Mouse (Mus musculus): Measurements from ENCODE around the gene Arl4d. TPM values are rescaled to one million over a fixed set of nuclear protein-coding genes. Genes with fewer than 3 reads are reported as not detected.

Gene Arl4d
- polyA plus RNA-seq, 1 experiment from 2014 or later: 2.8 TPM

- 26% methylated on average over 5 of the region's 5 CpGs for WGBS
- H3K36me3 ChIP-seq (ENCODE audit: insufficient read depth): no peaks in the 10 kb centered on the region
- no peak overlapping the region for H3K4me3 ChIP-seq (ENCODE audit: low read depth, low read length)
- no peak overlapping the region for H3K27ac ChIP-seq (ENCODE audit: low read depth)
- TF ChIP-seq CTCF (IDR thresholded peaks at IDR 0.05; ENCODE audit: low read depth): no peak
- no peak for DNase-seq
- H3K27me3 ChIP-seq (ENCODE audit: insufficient read depth, low read length): no peaks in the 10 kb centered on the region
- no peak overlapping the region for H3K4me2 ChIP-seq
- no peaks in the 10 kb centered on the region for H3K9me3 ChIP-seq (ENCODE audit: low read depth, low read length)
- H3K9ac ChIP-seq: no peak overlapping the region
- ATAC-seq (ENCODE audit: insufficient read depth): no peak
- H3K4me1 ChIP-seq (ENCODE audit: insufficient read depth): no peaks in the 10 kb centered on the region
Measured at GRCm38 (mm10) chr11:101708482-101708881, 43.1 kb downstream of the Arl4d start.

- Histone ChIP-seq H3K27me3 (ENCODE audit: insufficient read depth, low read length) (no peaks in the 10 kb centered on the region), H3K9me3 (ENCODE audit: low read depth, low read length) (no peaks in the 10 kb centered on the region), H3K4me1 (ENCODE audit: insufficient read depth) (no peaks in the 10 kb centered on the region), H3K27ac (ENCODE audit: low read depth) (no peak overlapping the region), H3K36me3 (ENCODE audit: insufficient read depth) (no peaks in the 10 kb centered on the region), H3K4me3 (ENCODE audit: low read depth, low read length) (no peak overlapping the region), H3K4me2 (no peak overlapping the region), H3K9ac (no peak overlapping the region)
- ATAC-seq (ENCODE audit: insufficient read depth) (no peak), DNase-seq (no peak)
- WGBS: 72% methylated on average over 9 of the region's 9 CpGs
- no peak for TF ChIP-seq CTCF (IDR thresholded peaks at IDR 0.05; ENCODE audit: low read depth)
Measured at GRCm38 (mm10) chr11:101712811-101713210, 47.5 kb downstream of the Arl4d start.

GRCm38 (mm10) chr11:101714012-101714411 is 48.7 kb downstream of the Arl4d start:
- Histone ChIP-seq H3K27ac (ENCODE audit: low read depth) (no peak overlapping the region), H3K4me2 (no peak overlapping the region), H3K4me1 (ENCODE audit: insufficient read depth) (no peaks in the 10 kb centered on the region), H3K36me3 (ENCODE audit: insufficient read depth) (no peaks in the 10 kb centered on the region), H3K9ac (no peak overlapping the region), H3K4me3 (ENCODE audit: low read depth, low read length) (no peak overlapping the region), H3K9me3 (ENCODE audit: low read depth, low read length) (no peaks in the 10 kb centered on the region), H3K27me3 (ENCODE audit: insufficient read depth, low read length) (no peaks in the 10 kb centered on the region)
- WGBS: 83% methylated on average over 7 of the region's 7 CpGs
- no peak for DNase-seq
- no peak for ATAC-seq (ENCODE audit: insufficient read depth)
- no peak for TF ChIP-seq CTCF (IDR thresholded peaks at IDR 0.05; ENCODE audit: low read depth)

Other genes starting within 250 kb of the Arl4d start
- gene Aarsd1, start 247.9 kb upstream of the Arl4d start, polyA plus RNA-seq (2014; fragmentation: Nextera tagmentation; extraction: Ambion mirVana): 85.4 and 93.3 TPM in 2 replicates
- gene Gm27029, start 240.7 kb upstream of the Arl4d start, polyA plus RNA-seq (2014; fragmentation: Nextera tagmentation; extraction: Ambion mirVana): 11.0 and 12.2 TPM in 2 replicates
- 16.6 and 17.4 TPM in 2 replicates for gene Rundc1, start 240.5 kb upstream of the Arl4d start, polyA plus RNA-seq (2014; fragmentation: Nextera tagmentation; extraction: Ambion mirVana)
- 9.3 and 11.5 TPM in 2 replicates for gene Ptges3l, start 240.2 kb upstream of the Arl4d start, polyA plus RNA-seq (2014; fragmentation: Nextera tagmentation; extraction: Ambion mirVana)
- gene Rpl27, start 223.2 kb upstream of the Arl4d start, polyA plus RNA-seq (2014; fragmentation: Nextera tagmentation; extraction: Ambion mirVana): 421 and 428 TPM in 2 replicates
- gene Ifi35, start 217.1 kb upstream of the Arl4d start, polyA plus RNA-seq (2014; fragmentation: Nextera tagmentation; extraction: Ambion mirVana): 11.4 and 12.1 TPM in 2 replicates
- gene Rnd2, start 200.5 kb upstream of the Arl4d start, polyA plus RNA-seq (2014; fragmentation: Nextera tagmentation; extraction: Ambion mirVana): 4.7 and 5.6 TPM in 2 replicates
- 36.3 and 38.2 TPM in 2 replicates for gene Vat1, start 199.3 kb upstream of the Arl4d start, polyA plus RNA-seq (2014; fragmentation: Nextera tagmentation; extraction: Ambion mirVana)
- 20.9 and 21.0 TPM in 2 replicates for gene Brca1, start 113.6 kb upstream of the Arl4d start, polyA plus RNA-seq (2014; fragmentation: Nextera tagmentation; extraction: Ambion mirVana)
- gene Nbr1, start 113.4 kb upstream of the Arl4d start, polyA plus RNA-seq (2014; fragmentation: Nextera tagmentation; extraction: Ambion mirVana): 59.2 and 62.4 TPM in 2 replicates
- gene Tmem106a, start 83.3 kb upstream of the Arl4d start, polyA plus RNA-seq (2014; fragmentation: Nextera tagmentation; extraction: Ambion mirVana): 3.3 and 5.2 TPM in 2 replicates
- not detected in 2 replicates for gene Gm11634, start 66.3 kb upstream of the Arl4d start, polyA plus RNA-seq (2014; fragmentation: Nextera tagmentation; extraction: Ambion mirVana)
- gene Rdm1, start 38.3 kb upstream of the Arl4d start, polyA plus RNA-seq (2014; fragmentation: Nextera tagmentation; extraction: Ambion mirVana): 33.1 and 33.4 TPM in 2 replicates
- gene Dhx8, start 67.4 kb downstream of the Arl4d start, polyA plus RNA-seq (2014; fragmentation: Nextera tagmentation; extraction: Ambion mirVana): 31.5 and 34.3 TPM in 2 replicates
- 14.6 and 14.8 TPM in 2 replicates for gene Etv4, start 119.8 kb downstream of the Arl4d start, polyA plus RNA-seq (2014; fragmentation: Nextera tagmentation; extraction: Ambion mirVana)
- 7.9 and 9.3 TPM in 2 replicates for gene Meox1, start 228.8 kb downstream of the Arl4d start, polyA plus RNA-seq (2014; fragmentation: Nextera tagmentation; extraction: Ambion mirVana)